Mouse (Mus musculus) heart, postnatal 10 days (tissue): ENCODE data around the gene Arnt2. TPM values are rescaled to one million over a fixed set of nuclear protein-coding genes. Genes with fewer than 3 reads are reported as not detected.

Experiments used
- DNase-seq, 2 experiments: peaks; one replicate each; pipeline ENCODE4 v3.0.0; 2021
- intact Hi-C: fragments of 180-260 bp; cut with DNase I; formaldehyde crosslinking; loops from one replicate; pipeline ENCODE4 v1.15.1; 2025
- total RNA-seq, 2 experiments: library from RNA; stranded (reverse); gene quantifications; 2 replicates each; pipeline ENCODE4 v1.2.3; 2021

The Arnt2 gene
- 1 to 10 TPM; 1.5 to 1.7 TPM for total RNA-seq

DNA sequence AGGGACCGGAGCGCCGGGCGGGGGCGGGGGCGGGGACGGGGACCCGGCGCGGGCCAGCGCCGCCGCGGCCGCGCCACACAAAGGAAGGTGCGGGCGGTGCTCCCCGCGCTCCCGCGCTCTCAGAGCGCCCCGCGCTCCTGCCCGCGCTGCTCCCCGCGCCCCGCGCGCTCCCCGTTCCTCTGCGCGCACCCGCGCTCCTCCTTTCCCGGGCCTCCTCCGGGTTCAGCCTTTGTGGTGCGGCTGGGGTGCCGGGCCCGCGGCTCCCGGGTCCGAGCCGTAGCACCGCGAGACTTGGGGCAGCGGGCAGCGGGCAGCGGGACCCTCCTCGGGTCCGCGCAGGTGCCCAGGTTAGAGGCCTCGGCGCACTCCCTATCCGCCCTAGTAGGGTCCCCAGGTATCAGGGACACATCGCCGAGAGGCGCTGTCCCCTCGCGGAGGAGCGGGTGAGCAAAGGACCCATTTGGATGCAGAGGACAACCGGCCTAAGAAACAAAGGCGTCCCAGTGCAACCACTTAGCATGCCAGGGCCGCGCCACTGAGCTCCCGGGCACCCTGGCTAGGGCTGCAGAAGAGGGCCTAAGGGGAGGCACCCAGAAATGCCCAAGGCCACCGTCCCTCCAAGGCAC lies at the start of gene Arnt2:
Arnt2 (minus strand) TSS at position 281 of the 626 bp plus-strand sequence.
- peak; percentile 0 to 4 for DNase-seq
- intact Hi-C loops: no loop called here

DNA sequence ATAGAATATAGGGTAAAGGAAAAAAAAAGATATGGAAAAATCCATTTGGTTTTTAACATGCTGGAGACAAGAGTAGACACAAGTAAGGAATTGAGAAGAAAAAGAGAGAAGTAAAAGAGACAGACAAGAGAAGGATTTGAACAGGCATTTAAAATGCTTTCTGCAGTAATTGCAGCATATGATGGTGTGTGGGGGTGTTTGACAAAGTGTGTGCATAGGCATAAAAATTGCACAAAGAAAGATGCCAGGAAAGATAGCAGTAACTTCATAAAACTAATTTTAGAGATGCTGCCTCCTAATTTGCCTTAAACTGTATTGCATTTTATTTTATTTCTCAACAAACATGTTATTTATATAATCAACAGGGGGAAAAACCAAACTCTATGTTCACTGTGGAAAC lies 41.7 kb upstream of the Arnt2 start:
- intact Hi-C loops: no loop called here
- DNase-seq: no peak

DNA sequence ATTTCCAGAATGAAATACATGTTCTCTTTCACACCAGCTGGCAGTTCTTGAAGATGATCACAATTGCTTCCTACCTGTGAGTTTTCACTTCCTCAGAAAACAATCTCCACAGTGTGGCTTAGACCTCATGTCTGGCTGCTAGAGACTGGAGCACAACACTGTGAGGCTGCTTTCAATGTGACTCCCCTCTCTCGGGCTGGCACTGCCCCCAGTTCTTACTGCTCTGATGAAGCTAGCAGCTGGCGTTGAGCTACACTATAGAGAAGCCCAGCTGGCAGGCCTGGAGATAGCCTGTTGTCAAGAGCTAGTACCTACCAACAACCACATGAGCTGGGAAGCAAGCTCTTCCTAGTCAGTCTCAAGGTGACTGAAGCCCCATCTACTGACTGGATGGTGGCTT lies 39.1 kb upstream of the Arnt2 start:
- DNase-seq: no peak
- intact Hi-C loops: no loop called here

DNA sequence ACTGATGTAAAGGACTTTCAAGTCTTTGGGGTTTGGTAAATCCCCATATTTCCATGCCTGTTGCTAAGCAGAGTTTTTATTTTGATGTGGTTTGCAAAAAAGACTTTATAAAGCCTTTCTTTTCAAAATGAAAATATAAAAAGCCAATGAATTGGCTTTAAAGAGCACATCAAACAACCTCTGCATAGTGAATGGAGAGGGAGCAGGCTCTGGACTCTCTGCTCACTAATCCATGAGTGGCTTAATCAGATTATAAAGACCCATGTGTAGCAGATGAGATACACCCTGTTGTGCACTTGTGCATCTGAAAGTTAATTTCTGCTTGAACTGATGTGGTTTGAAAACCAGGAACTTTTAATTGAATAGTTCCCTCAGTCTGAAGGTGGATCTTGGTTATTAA lies 38.5 kb upstream of the Arnt2 start:
- intact Hi-C loops: no loop called here
- no peak for DNase-seq

DNA sequence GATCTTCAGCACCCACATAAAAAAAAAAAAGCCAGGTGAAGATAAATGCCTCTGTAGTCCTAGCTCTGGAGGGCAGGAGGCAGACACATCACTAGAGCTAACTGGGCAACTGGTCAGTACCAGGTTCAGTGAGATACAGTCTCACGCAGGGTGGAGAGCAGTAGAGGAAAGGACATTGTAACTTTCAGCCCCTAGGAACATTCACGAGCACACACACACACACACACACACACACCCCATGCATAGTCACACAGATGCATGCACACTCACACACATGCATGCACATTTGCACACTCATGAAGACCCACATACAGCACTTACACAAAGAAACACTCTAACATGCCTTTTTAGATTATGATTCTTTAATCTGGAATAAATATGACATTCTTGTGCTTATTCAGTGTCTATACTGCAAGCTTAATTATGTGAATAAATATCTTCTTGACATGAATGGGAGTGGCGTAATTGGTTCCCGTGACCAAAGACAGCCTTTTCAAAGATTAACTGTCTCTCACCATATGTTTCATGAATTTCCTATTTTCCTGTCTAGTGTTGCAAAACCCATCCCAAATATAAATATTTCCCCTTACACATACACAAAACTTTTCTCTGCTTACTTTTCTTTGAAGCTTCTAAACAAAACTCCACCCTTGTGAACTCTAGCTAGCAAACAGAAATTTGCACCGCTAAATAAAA lies 37.9 kb upstream of the Arnt2 start:
- no peak for DNase-seq
- intact Hi-C loops: no loop called here

DNA sequence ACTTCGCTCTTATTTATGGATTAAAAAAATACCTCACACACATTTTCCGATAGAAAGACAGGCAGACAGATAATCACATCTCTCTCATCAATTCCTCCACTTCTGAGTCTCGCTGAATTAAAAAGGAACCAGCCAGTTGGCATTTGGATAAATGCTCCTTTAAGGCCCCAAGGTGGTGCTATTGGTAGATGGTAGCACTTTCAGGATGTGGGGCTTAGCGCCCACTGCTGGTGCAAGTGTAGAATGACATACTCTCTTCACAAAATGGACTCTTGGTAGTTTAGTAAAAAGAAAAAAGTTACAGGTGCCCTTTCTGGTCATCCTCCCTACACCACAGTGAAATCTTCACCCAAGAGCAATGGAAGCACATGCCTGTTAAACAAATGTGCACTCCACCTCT lies 37.1 kb upstream of the Arnt2 start:
- peak; percentile 8 to 40 for DNase-seq
- intact Hi-C loops: no loop called here

DNA sequence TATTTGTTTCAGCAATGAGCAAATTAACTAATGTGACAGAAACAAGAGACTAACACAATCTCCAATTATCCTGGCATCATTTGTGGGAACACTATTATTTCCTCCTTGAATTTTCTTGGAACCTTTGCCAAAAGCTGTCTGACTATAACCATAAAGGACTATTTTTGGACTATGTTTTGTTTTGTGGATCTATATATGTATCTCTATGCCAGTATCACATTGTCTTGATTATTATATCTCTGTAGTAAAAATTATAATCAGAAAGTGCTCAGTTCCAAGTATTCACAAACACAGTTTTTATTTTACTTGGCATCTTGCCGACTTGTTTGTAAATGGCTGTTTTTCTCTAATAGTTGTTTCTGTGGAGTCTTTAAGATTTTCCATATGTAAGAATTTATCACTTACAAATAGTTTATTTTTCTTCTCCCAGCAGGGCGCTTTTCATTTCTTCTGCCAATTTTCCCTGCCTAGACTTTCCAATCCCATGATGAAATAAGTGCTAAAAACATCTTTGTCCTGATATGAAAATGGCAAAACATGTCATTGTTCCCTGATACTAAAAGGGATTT lies 32.5 kb upstream of the Arnt2 start:
- intact Hi-C loops: no loop called here
- DNase-seq: no peak

DNA sequence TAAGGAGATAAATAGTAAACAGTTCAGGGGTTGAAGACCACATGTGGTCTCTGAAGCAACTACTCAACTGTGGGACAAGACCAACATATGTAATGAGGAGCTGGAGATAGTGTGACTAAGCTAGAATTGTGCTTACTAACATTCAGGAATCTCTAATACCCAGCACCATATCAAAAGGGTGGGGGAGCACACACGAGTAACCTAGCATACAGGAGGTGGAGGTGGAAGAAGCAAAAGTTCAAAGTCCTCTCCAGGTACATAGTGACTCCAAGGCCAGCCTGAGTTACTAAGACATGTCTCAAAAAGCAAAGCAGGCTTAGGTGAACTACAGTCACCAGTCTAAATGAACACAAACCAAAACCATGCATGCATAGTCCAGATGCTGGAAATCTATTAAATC lies 29.6 kb upstream of the Arnt2 start:
- DNase-seq: no peak
- intact Hi-C loops: no loop called here

DNA sequence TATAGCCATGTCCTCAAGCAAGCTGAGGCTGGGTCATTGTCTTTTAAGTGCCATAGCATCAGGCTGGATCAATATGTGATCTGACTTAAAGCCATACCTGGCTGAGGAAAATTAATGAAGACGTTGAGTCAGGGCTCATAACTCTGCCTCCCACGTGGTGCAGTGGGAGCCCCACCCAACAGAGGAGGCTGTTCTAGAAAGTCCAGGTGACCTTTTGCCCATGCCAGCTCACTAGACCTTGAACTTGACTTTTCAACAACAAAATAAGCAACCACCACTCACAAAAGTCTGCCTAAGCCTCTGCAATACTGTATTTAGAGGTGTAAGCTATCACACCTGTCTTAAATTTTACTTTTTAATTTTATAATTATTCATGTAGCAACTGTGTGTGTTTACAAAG lies 24.9 kb upstream of the Arnt2 start:
- intact Hi-C loops: no loop called here
- DNase-seq: no peak

DNA sequence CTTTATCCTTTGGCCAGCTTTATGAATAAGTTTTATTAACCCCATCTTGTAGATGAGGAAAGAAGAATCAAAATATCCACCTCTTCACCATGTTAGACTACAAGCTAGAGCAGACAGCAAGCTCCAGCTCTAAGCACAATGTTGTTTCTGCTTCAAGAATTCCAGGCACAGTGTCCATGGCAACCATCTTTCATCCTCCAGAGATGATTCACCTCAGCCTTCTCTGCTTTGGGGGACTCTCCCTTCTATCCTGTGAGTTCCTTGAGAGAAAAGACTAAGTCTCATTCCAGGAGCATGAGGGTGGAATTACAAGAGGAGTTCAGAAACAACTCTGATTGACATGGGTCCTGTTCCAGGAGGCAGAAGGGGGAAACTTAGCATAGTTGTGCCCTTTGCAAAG lies 22.2 kb upstream of the Arnt2 start:
- intact Hi-C loops: no loop called here
- no peak for DNase-seq

DNA sequence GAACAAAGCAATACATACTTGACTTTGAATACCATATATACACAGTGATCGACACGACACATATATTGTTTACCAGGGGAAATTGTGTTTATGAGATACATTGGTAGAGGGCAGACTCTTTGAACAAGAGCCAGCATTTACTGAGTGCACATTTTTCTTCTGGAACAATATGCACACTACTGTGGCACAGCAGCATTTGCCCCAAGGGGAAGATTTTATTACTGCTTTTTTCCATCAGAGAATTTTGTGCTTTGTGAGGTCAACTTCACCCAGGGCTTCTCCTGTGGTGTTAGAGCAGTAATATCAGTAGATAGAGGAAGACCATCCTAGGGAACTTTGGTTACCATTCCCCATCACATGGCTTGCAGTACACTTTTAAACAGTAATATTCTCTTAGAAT lies 17.2 kb upstream of the Arnt2 start:
- no peak for DNase-seq
- intact Hi-C loops: no loop called here

DNA sequence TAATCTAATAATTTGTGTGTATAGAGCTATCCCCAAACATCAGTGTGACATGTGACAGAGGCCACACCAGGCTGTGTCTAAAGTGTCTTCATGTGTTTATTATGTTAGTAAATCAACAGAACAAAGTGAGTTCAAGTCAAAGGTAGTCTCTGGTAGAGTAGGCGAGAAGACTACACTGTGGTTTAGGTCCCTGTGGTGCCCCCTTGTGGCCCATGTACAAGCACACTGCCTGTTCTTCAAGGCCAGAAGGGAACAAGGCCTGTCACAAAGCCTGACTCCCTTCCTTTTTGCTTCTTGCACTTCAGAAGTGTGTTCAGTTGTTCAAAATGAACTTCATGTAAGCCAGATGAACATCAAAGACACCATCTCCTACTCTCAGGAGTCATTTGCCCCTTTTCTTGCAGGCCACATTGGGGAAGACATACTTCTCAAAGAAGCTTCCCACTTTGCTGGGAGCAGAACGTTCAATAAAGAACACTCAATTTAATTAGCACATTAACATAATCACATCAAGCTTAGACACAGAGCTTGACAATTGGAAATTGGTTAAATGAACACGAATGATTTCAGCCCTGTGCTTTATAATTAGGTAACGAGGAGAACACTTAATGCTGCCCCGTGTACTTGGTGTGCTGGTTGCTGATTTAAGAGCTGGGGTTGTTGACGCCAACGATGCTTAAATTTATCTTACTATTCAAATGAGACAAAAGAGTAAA lies 14.9 kb upstream of the Arnt2 start:
- intact Hi-C loops: no loop called here
- no peak for DNase-seq

DNA sequence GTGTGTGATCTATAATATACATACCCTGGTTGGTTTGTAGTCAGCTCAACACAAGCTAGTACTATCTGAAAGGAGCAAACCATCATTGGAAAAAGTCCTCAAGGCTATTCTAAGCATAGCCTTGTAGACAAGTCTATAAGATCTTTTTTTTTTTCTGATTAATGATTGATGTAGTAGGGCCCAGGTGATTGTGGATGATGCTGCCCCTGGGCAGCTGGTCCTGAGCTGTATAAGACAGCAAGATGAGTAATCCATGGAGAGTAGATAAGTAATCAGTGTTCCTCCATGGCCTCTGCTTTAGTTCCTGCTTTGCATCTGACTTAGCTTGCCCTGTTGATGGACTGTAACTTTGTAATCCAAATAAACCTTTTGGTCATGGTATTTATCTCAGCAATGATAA lies 11.8 kb upstream of the Arnt2 start:
- no peak for DNase-seq
- intact Hi-C loops: no loop called here

DNA sequence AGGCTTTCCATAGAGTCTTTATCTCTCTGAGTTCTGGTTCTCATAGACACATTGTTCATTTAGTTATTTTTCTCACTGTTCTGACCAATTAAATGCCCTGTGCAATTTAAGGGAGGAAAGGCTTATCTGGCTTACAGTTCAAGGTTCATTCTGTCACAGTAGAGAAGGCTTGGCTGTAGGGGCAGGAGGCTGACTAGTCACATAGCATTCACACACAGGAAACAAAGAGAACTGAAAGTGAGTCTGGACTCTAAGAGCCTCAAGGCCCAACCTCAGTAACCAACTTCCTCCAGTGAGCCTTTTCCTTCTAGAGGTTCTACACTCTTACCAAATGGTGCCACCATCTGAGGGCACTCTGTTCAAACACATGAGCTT lies 11.3 kb upstream of the Arnt2 start:
- no peak for DNase-seq

DNA sequence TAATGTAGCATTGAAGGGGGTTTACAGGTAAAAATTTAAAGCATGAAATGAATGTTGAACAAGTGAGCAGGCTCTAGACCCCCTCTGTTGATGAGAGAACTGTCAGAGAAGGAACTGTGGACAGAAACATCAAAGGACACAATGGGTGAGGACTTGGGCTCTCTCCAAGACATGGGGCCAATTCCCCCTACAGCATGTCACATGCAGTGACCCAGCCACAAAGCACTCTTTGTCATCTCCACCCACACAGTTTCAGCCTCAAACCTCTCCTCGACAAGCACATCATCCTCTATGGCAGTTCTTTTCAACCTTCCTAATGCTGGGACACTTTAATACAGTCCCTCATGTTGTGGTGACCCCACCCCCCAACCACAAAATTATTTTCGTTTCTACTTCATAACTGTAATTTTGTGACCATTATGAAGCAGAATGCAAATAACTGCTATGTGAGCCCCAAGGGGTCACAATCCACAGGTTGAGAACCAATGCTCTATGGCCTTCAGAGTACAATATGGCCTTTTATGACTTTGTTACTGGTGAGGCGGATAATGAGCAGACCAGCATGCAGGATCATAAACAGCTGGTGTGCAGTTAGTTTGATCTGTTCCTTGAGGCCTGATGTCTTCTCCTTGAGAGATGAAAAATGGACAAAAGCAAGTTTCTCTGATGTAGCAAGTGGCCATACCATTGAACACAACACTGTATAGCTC lies 10.8 kb upstream of the Arnt2 start:
- intact Hi-C loops: no loop called here
- DNase-seq: no peak

More for the DNA sequence above, 11.3 kb upstream of the Arnt2 start:
- intact Hi-C loops: no loop called here

DNA sequence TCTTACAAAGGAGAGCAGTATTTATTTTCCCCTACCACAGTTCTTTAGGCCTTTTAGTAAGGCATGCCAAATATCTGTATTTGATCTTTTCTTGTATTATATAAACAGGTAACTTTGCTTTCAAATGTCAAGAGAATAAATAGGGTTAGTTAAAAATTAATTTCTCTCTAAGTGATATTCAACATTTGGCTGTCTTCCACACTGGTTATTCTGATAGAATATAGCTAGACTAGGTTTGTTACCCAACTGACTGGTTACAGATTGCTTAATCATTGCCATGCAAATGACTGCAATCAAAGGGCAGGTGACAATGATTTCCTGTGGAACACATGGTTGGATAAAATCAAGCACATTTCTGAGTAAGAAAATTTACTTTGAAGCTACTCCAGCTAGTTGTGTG lies 7.5 kb upstream of the Arnt2 start:
- DNase-seq: no peak
- intact Hi-C loops: no loop called here

DNA sequence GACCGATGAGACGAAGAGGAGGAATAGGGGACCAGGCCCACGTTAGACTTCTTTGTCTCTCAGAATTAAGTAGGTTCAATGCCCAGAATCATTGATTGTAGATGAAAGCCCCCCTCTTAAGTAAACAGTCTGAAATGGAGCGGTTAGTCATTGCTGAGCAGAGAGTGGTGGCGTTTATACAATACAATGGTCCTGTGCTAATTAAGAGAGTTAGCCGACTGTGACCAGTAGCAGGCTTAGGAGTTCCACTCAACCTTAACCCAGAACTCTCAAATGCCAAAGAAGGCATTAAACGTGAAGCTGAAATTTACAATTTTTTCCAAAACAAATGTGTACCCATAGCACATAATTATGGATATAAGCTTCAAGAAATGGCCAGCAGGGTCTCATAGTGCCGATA lies 2.6 kb upstream of the Arnt2 start:
- intact Hi-C loops: no loop called here
- no peak for DNase-seq

DNA sequence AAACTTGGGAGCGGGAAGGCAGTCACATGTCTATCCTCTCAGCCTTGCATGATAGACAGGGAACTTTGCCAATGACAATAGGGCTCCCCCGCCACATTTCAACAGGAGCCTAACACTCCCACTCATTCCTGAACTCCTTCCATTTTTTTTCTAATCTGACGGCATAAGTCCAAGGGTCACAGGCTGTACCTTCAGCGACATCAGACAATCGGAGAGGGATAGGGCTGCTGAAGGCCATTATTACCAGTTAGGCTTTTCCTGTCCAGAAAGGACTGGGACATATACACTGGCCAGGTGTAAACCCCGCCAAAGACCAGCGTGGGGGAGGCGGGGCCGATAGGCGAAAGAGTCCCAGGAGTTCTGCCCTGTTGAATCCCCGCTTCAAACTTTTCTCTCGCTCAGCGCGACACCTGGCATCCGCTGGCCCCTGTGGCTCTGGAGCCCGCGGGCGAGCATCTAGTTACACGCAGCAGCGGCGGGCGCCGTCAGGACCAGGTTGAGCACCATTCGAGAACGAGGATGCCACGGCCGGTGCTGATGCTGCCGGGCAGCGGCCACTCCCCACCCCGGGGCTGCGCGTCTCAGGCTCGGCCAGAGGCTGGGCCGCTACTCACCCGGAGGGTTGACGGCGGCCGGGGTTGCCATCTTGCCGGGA lies 608 bp downstream of the Arnt2 start:
- peak; percentile 5 to 12 for DNase-seq
- intact Hi-C loops: no loop called here

DNA sequence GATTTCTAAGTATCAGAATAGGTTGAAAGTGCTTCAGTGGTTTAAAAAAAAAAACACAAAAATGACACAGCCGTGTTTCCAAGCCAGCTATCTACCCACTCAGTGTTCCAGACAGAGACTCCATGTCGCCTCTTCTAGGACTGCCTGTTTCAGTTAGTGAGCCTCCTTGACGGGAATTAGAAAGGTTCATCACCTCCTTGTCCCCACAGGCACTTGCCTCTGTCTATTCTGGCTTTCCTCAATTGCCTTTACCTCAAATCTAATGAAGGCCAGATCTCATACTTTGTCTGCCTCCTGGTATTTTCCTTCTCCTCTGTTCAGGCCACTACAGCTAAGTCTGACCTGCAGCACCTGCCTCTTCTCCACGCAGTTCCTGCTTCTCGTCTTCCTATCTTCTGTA lies 1.7 kb downstream of the Arnt2 start:
- DNase-seq: no peak
- intact Hi-C loops: no loop called here

DNA sequence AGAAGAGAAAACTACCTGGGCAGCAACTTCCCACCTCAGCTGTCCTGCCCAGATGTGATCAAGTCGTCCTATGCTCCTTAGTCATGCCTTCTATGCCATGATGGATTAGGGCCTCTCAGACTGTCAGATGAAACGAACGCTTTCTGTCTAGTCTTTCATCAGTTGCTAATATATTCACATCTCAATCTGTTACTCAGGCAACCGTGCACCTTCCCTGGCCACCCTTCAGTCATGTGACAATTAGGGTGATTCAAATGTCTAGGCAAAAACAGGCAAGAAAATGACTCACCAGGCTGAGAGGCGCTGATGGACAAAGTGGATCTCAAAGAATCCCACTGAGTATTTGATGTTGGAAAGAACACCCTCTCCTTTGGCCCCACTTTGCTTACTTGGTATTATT lies 6.6 kb downstream of the Arnt2 start:
- DNase-seq: no peak

More for the DNA sequence above, 6.6 kb downstream of the Arnt2 start:
- intact Hi-C loops: no loop called here
